Mouse (Mus musculus): ENCODE results near the gene Ephx3.

Ephx3 gene

DNA sequence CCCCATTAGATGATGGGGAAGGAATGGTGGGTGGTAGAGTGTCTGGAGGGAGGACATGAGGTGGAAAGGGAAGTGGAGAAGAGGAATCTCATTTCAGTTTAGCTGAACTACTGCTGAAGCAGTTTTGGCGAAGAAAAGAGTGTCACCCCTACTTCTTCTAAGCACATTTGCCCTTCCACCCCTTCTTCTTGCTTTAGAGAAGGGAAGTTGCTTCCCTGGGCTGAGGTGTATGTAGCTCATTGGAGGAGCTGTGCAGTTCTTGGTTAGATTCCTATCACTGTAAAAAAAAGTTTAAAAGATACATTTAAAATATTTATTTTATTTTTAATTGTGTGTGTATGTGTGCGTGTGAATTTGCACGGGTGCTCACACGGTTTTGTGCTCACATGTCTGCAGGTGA is 12.4 kb downstream of the Ephx3 start:
- in situ Hi-C loops (cut with MboI; ENCODE audit: low sequenced_read_pairs) = no loop called here

DNA sequence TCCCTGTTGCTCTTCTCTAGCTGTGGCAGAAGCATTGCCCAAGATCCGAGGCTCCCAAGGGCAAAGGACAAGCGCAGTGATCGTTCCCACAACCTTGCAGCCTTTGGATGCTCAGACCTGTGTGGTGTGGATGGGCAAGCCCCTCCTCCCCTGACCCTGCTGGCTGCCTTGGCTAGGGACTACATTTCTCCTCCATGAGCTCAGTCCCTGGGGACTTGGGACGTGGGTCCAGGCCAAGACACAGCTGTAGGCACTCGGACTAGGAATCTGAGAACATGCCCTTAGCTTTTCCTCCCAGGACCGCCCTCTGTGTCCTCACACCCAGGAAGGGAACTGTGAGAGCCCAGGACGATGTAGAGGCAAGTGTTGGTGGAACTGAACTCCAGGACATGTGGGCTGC is 16.2 kb downstream of the Ephx3 start:
- in situ Hi-C loops (cut with MboI; ENCODE audit: low sequenced_read_pairs) = no loop called here

DNA sequence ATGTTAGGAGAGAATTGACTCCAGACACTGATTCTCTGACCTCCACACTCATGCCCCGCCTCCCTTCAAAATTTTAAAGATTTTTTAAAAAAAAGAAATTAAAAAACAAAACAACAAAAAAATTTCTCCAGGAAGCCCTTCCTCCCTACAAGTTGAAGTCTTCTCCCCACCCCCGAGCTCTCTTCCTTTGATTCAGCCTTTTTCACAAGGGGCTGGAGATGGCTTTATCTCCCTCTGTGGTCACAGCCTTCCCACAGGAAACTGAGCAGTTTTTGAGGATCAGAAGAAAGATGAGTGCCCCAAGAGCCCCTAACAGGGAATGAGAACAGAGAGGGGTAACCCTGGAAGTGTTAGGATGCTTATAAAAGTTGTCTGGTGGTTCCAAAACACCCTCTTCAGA is 16.9 kb downstream of the Ephx3 start:
- in situ Hi-C loops (cut with MboI; ENCODE audit: low sequenced_read_pairs) = no loop called here

DNA sequence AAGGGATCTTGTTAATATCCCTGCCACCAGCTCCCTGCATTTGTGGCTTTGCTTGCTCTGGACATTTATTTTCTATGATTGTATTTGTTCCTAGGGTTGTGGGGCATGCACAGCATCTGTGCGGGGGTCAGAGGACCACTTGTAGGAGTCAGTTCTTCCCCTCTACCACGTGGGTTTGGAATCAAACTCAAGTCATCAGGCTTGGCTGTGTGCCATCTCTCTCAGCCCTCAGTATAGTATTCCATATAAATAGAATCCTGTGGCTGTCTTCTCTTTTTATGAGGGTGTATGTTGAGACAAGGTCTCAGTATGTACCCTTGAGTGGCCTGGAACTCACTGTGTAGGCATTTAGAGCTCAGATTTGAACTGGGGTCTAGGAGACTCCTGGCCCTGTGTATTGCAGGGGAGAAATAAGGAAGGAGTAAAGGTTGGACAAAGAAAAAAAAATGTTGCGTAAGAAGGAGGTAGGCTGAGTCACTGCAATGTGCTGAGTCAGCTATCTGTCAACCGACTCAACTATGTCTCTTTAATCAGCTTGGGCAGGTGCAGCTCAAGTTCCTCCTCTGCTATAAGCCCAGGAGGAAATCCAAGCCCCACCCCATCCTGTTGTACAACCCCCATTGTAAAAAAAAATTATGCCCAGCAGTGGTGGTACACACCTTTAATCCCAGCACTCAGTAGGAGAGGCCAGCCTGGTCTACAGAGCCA is 19.7 kb downstream of the Ephx3 start:
- in situ Hi-C loops (cut with MboI; ENCODE audit: low sequenced_read_pairs) = no loop called here

DNA sequence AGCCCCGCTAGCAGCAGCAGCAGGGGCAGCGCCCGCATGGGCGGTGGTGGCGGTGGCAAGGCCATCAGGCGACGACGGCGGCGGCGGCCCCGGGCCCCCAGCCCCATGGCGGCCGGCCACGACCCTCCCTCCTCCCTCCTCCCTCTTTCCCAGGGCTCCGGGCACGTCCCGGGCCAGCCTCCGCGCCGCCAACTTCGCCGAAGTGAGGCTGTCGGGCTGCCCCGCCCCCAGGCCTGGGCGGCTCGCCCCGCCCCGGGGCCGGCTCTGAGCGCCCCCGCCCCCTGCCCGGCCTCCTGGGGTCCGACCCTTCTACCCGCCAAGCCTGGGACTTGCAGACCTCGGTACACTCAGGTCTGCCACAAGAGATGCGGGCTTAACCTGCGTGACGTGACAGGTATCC is 22.7 kb downstream of the Ephx3 start, which contains the start of gene Notch3:
Gene Notch3, minus strand, starts transcription at position 166 of the 400 bp plus-strand sequence.
- in situ Hi-C loops (cut with MboI; ENCODE audit: low sequenced_read_pairs) = no loop called here

DNA sequence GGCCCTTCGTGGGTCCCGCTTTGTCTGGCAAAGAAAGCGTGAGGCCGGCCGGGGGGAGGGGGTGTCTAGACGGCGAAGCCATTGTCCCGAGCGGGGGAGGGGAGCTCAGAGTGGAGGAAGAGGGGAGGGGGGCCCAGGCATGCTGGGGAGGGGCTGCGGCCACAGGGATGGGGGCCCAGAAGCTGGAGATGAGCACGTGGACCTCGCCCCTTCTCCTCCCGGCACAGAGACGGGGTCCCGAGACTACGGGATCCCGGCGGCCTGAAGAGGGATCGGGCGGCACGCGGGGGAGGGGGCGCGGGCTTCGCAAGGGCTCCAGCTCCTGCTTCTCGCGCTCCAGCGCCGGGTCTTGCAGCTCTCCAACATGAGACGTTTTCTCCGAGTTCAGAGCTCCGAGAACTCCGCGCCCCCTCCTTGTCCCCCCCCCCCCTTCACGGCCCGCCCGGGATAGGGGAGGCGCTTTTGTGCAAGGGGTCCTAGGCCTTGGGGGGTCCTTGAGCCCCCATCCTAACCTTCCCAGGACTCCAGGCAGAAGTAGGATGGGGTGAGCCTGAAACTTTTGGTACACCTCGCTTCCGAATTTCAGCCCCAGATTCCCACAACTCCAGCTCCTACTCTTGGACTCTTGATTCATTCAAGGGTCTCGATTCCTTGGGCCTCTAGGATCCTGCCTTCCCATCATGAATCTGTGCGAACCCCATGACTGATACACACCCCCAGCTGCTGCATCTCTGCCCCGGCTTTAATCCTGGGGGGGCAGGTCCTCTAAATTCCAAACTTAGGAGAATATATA is 23.4 kb downstream of the Ephx3 start:
- in situ Hi-C loops (cut with MboI; ENCODE audit: low sequenced_read_pairs) = no loop called here

DNA sequence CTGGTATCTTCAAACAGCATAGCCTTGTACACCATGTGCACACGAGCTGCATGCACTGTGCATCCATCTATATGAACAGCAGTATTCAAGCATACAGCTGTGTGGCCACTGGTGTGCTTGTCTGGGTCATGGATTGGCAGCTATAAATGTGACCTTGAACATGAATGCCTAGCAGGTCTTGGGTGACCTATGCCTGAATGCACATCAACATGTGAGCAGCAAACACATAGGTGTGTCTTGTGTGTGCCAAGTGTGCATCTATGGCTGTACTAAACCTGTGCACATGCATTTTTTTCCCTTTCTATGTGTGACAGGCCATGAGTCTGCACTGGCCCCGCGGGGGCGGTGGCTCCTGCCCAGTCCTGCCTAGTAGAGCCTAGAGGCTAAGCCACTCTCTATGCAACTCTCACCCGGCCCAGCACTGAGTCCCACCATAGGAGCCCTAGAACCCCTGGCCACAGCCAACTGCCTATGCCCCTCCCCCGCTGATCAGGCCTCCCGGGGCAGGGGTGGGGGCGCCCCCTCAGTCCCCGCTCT is 24.0 kb downstream of the Ephx3 start:
- in situ Hi-C loops (cut with MboI; ENCODE audit: low sequenced_read_pairs) = no loop called here

DNA sequence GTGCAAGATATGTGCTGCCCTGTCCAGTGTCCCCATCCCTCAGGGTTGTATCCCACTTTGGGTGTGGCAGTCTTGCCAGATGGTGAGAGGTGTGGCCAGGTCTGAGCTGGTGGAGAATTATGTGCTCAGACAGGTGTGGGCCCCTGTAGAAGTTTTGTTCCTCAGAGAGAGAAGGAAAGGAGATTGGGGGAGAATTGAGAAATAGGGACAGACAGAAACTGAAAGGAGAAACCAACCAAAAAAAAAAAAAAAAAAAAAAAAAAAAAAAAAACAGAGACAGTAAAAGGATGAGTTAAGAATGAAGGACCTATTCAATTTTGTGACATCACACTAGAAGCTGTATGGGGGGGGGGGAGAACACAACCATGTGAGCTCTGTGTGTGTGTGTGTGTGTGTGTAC is 24.6 kb downstream of the Ephx3 start:
- in situ Hi-C loops (cut with MboI; ENCODE audit: low sequenced_read_pairs) = no loop called here

DNA sequence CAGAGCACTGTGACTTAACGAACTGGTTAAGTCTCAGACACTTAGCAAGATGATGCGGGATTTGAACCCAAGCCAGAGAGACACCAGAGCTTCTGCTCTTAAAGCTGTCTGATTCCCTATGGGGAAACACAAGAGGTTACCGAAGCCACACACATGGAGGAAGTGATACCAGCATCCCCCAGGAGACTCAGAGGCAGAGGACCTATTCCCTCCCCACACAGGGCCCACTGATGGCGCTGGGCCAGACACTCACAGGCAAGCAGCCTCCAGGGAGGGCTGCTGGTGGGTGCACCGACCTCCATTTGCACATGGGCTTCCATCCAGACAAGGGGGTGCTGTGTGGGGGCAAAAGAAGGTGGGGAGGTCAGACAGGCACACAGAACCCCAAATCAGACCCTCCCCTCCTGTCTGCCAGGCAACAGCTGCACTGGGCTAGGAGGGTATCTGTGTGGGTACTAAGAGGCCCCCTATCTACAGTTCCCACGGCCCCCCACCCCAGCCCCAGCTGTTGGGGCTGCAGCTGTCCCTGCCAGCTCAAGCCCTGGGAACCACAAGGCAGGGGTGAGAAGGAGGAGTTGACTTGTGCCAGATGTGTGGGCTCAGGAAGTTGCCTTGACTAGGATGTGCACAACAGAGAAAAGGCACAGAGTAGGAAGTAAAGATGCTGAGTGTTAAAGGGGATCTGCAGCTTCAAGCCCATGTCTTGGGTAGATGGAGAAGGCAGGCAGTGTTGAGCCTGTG is 25.3 kb downstream of the Ephx3 start:
- in situ Hi-C loops (cut with MboI; ENCODE audit: low sequenced_read_pairs) = no loop called here

DNA sequence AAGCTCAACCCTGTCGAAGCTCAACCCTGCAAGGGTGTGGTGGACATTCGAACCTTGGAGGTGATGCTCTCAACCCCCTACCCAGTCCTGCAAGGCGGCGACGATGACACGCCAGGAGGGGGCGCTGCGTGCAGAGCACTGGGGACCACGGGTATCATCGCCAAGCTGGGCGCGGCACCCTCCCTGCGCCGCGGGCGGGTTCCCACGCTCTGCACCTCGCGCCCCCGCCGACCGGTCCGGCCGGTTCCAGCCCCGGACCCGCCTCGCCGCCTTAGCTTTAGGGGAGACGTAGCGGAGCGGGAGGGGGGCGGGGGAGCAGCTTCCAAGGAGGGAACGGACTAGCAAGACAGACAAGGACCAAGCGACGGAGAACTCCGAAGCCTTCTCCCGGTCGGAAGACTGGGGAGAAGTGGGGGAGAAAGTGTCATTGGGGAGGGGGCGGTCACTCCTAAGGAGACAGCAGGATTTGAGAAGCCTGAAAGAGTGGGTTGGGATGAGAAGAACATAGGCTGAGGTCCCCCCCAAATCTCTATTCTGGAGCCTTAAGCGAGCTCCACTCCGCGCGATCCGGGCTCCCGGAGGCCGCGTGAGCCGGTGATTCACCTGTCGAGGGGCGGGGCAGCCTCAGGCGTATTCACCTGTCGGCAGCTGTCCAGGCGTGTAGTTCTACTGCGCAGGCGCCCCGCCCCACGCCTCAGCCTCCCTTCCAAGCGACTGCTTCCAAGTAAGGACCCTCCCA is 27.1 kb downstream of the Ephx3 start:
- in situ Hi-C loops (cut with MboI; ENCODE audit: low sequenced_read_pairs) = no loop called here

DNA sequence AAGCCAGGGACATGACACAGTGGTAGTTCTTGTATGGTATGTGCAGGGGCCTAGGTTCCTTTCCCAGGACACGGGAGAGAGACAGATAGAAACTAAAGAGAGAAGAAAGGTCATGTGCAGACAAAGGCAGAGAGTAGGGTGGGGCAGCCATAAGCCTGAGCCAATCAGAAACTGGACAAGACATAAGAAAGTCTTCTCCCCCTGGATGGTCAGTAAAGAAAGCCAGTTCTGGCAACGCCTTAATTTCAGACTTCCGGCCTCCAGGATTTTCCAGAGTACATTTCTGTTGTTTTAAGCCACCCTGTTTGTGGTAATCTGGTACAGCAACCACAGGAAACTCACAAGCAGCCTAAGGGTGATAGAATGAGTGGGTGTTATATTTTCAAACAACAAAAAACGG is 28.5 kb downstream of the Ephx3 start:
- in situ Hi-C loops (cut with MboI; ENCODE audit: low sequenced_read_pairs) = no loop called here

DNA sequence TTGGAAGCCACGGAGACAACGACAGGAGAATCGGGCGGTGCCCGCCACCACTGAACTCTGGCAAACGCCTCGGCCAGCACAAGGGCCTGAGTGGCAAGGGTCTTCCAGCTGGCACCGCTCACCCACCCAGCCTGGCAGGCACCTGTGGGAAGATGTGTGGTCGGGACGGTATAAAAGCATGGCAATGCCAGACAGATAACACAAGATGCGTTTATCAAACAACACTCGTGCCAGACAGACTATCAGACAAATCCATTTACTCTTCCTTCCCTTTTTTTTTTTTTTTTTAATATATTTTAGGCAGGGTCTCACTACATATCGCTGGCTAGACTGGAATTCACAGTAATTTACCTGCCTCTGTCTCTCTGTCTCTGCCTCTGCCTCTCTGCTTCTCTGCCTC is 30.5 kb downstream of the Ephx3 start:
- in situ Hi-C loops (cut with MboI; ENCODE audit: low sequenced_read_pairs) = no loop called here

DNA sequence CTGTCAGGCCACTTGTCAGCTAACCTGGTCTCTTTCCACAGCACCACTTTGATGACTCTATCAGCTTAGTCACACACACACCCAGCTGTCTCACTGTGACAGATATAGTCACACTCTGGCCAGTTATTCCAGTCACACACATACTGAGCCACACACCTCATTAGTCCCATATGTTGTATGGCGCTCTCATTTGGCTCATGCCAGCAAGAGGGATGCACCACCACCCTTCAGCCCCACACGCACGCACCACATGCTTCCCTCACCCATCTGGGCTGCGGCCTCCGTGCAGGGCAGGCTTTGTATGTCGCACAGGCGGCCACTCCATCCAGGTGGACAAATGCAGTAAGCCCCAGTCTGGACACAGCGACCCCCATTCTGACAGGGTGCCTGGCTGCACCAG is 42.6 kb downstream of the Ephx3 start:
- in situ Hi-C loops (cut with MboI; ENCODE audit: low sequenced_read_pairs) = no loop called here

DNA sequence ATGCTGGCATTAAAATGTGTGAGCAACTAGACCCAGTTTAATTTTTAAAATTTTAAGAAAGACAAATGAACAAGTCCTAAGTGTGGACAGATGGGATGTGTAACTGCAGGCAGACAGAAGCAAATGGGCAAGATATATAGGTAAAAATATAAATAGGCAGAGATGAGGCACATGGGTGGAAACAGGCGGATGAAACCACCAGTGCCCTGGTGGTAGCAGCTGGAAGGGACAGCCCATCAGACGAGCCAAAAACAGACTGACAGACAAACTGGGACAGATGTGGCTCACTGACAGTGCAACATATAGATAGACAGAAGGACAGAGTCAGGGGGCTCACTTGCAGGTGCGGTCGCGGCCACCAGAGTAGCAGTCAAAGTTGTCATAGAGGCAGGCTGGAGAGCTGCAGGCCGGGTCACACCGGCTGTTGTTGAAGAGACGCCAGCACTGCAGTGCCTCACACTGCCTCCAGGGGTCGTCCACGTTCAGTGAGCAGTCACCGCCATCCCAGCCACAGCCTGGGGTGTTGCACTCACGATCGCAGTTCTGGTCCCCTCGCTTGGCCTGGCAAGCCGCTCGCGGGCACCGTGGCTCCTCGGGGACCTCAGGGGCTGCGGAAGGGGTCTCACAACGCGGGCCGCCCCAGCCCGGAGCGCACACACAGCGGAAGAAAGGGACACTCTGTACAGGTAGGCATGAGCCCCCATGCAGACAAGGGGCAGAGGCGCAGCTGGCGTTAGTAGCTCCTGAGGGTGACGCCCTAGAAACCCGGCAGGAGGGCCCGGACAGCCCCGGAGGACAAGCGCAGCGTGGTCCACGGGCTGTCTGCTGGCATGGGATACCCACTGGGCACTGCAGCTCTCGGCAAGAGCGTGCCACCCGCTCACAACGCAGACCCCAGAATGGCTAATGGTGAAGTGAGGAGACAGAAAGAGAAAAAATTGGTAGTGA is 46.2 kb downstream of the Ephx3 start:
- in situ Hi-C loops (cut with MboI; ENCODE audit: low sequenced_read_pairs) = no loop called here

DNA sequence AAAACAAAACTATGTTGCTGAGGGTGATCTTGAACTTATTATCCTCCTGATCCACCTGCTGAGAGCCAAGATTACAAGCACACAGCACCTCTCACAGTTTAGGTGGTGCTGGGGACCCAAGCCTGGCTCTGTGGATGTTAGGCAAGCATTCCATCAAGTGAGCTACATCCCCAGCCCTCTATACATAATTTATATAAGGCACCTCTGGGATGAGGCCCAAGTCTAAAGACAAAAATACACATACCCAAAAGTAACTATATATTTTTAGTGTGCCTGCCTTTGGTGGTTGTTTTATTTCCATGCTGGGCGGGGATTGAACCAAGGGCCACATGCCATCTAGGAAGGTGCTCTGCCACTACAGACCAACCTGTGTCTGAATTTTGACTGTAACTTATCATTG is 47.1 kb downstream of the Ephx3 start:
- in situ Hi-C loops (cut with MboI; ENCODE audit: low sequenced_read_pairs) = no loop called here
